Mouse (Mus musculus): Measurements from ENCODE around the gene Eif3a.

Eif3a gene

GRCm38 (mm10) chr19:60758896-60759835 lies 31.3 kb downstream of the Eif3a start:
- DNase-seq (ENCODE audit: low spot score) = no peak

- DNase-seq (ENCODE audit: low spot score) = no peak
These were observed 33.2 kb downstream of the Eif3a start for GRCm38 (mm10) chr19:60757099-60757785.

- peak; percentile 39 for DNase-seq (ENCODE audit: low spot score)
These were observed 34.0 kb downstream of the Eif3a start for GRCm38 (mm10) chr19:60756192-60757098.

- peak; percentile 90 for DNase-seq (ENCODE audit: low spot score)
These were observed 34.8 kb downstream of the Eif3a start, which contains the start of gene Nanos1 for GRCm38 (mm10) chr19:60755438-60756191. Gene Nanos1 (plus strand): TSS chr19:60755987.

GRCm38 (mm10) chr19:60747801-60748200 lies 42.7 kb downstream of the Eif3a start:
- no peak for DNase-seq (ENCODE audit: low spot score)

GRCm38 (mm10) chr19:60743767-60744547 lies 46.5 kb downstream of the Eif3a start:
- DNase-seq (ENCODE audit: low spot score) = no peak

- DNase-seq (ENCODE audit: low spot score) = no peak
These were observed 49.9 kb downstream of the Eif3a start for GRCm38 (mm10) chr19:60740560-60740959.

GRCm38 (mm10) chr19:60731966-60732365 lies 58.5 kb downstream of the Eif3a start:
- no peak for DNase-seq (ENCODE audit: low spot score)

GRCm38 (mm10) chr19:60731299-60731698 lies 59.2 kb downstream of the Eif3a start:
- no peak for DNase-seq (ENCODE audit: low spot score)

GRCm38 (mm10) chr19:60730281-60730852 lies 60.1 kb downstream of the Eif3a start:
- peak; percentile 15 for DNase-seq (ENCODE audit: low spot score)

GRCm38 (mm10) chr19:60716381-60716780 lies 74.1 kb downstream of the Eif3a start:
- DNase-seq (ENCODE audit: low spot score) = no peak

GRCm38 (mm10) chr19:60712577-60712976 lies 77.9 kb downstream of the Eif3a start:
- DNase-seq (ENCODE audit: low spot score) = no peak

All from ovary, postnatal 36 days (tissue).